Mouse (Mus musculus) liver (tissue): ENCODE data around the gene Esrp2.

ENCODE experiments used
- DNase-seq: peaks from one replicate; pipeline ENCODE4 v3.0.0-alpha.2; 2020; ENCODE audit warnings: mixed read lengths

Gene Esrp2

GRCm38 (mm10) chr8:106112514-106112913, 24.3 kb downstream of the Esrp2 start:
- no peak for DNase-seq

- no peak for DNase-seq
Observed at GRCm38 (mm10) chr8:106112041-106112440, 24.7 kb downstream of the Esrp2 start.

DNA sequence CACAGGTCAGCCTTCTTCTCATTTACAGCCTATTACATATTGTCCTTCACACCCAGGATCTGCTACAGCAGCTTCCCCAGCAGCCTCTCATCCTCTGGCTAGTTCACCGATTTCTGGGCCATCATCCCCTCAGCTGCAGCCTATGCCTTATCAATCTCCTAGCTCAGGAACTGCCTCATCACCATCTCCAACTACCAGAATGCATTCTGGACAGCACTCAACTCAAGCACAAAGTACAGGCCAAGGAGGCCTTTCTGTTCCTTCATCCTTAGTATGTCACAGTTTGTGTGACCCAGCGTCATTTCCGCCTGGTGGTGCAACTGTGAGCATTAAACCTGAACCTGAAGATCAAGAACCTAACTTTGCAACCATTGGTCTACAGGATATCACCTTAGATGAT, 28.0 kb downstream of the Esrp2 start:
- DNase-seq: no peak

GRCm38 (mm10) chr8:106108080-106108479, 28.7 kb downstream of the Esrp2 start:
- no peak for DNase-seq

- no peak for DNase-seq
Observed at GRCm38 (mm10) chr8:106106193-106106592, 30.6 kb downstream of the Esrp2 start.

GRCm38 (mm10) chr8:106103888-106104287, 32.9 kb downstream of the Esrp2 start:
- no peak for DNase-seq

DNA sequence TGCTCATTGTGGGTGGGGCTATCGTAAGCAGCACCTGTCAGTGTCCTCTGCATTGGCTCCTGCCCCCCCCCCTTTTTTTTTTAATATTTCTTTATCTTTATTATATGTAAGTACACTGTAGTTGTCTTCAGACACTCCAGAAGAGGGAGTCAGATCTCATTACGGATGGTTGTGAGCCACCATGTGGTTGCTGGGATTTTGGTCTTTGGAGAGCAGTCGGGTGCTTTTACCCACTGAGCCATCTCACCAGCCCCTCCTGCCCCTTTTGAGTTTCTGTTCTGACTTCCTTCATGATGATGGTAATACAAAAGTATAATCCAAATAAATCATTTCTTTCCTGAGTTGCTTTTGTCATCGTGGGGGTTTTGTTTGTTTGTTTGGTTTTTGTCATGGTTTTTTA, 34.5 kb downstream of the Esrp2 start:
- no peak for DNase-seq
